Mouse (Mus musculus): Measurements from ENCODE around the gene Rab34. TPM values are rescaled to one million over a fixed set of nuclear protein-coding genes. Genes with fewer than 3 reads are reported as not detected.

The Rab34 gene
- polyA plus RNA-seq, 1 experiment from 2014 or later = 53.2 TPM

- DNase-seq (ENCODE audit: low spot score) (no peak), ATAC-seq (ENCODE audit: low FRiP score) (no peak)
- H3K4me2 ChIP-seq (replicated peaks) = no peak overlapping the region
- no peaks in the 10 kb centered on the region for H3K4me1 ChIP-seq (replicated peaks; ENCODE audit: control insufficient read depth, insufficient read depth, low read length)
- no peaks in the 10 kb centered on the region for H3K27me3 ChIP-seq (ENCODE audit: control insufficient read depth, insufficient read depth, low read length)
- no peak overlapping the region for H3K4me3 ChIP-seq (replicated peaks; ENCODE audit: low read length)
- whole genome bisulfite sequencing = 68% methylated on average over 6 of the region's 6 CpGs
- no peaks in the 10 kb centered on the region for H3K9me3 ChIP-seq (ENCODE audit: control insufficient read depth, low read length)
- no peak overlapping the region for H3K27ac ChIP-seq
- H3K36me3 ChIP-seq (replicated peaks; ENCODE audit: control insufficient read depth, insufficient read depth) = peaks cover 57% of the 10 kb centered on the region
- H3K9ac ChIP-seq = no peak overlapping the region
Measured at GRCm38 (mm10) chr11:78204287-78204686, 16.1 kb downstream of the Rab34 start.

GRCm38 (mm10) chr11:78205361-78206206, 17.4 kb downstream of the Rab34 start:
- Histone ChIP-seq H3K4me3 (replicated peaks; ENCODE audit: low read length) (no peak overlapping the region), H3K27me3 (ENCODE audit: control insufficient read depth, insufficient read depth, low read length) (no peaks in the 10 kb centered on the region), H3K36me3 (replicated peaks; ENCODE audit: control insufficient read depth, insufficient read depth) (peaks cover 70% of the 10 kb centered on the region), H3K9ac (no peak overlapping the region), H3K27ac (peak overlapping the region; percentile 32; the same call in 1 of the 2 replicates), H3K4me2 (replicated peaks) (no peak overlapping the region), H3K4me1 (replicated peaks; ENCODE audit: control insufficient read depth, insufficient read depth, low read length) (no peaks in the 10 kb centered on the region), H3K9me3 (ENCODE audit: control insufficient read depth, low read length) (no peaks in the 10 kb centered on the region)
- DNase-seq (ENCODE audit: low spot score) (no peak), ATAC-seq (ENCODE audit: low FRiP score) (no peak; the same call in 1 of the 2 replicates)
- WGBS = 50% methylated on average over 13 of the region's 13 CpGs

- Histone ChIP-seq H3K27me3 (ENCODE audit: control insufficient read depth, insufficient read depth, low read length) (no peaks in the 10 kb centered on the region), H3K27ac (no peak overlapping the region), H3K9ac (no peak overlapping the region), H3K9me3 (ENCODE audit: control insufficient read depth, low read length) (no peaks in the 10 kb centered on the region), H3K4me2 (replicated peaks) (no peak overlapping the region), H3K4me3 (replicated peaks; ENCODE audit: low read length) (no peak overlapping the region), H3K36me3 (replicated peaks; ENCODE audit: control insufficient read depth, insufficient read depth) (peaks cover 86% of the 10 kb centered on the region), H3K4me1 (replicated peaks; ENCODE audit: control insufficient read depth, insufficient read depth, low read length) (no peaks in the 10 kb centered on the region)
- 78% methylated on average over 7 of the region's 7 CpGs for WGBS
- DNase-seq (ENCODE audit: low spot score) (no peak), ATAC-seq (ENCODE audit: low FRiP score) (no peak)
Measured at GRCm38 (mm10) chr11:78207190-78207589, 19.0 kb downstream of the Rab34 start.

GRCm38 (mm10) chr11:78209886-78210285, 21.7 kb downstream of the Rab34 start:
- H3K27me3 ChIP-seq (ENCODE audit: control insufficient read depth, insufficient read depth, low read length) = no peaks in the 10 kb centered on the region
- no peak overlapping the region for H3K27ac ChIP-seq
- H3K9ac ChIP-seq = no peak overlapping the region
- H3K36me3 ChIP-seq (replicated peaks; ENCODE audit: control insufficient read depth, insufficient read depth) = peaks cover 100% of the 10 kb centered on the region
- H3K9me3 ChIP-seq (ENCODE audit: control insufficient read depth, low read length) = no peaks in the 10 kb centered on the region
- no peak overlapping the region for H3K4me2 ChIP-seq (replicated peaks)
- DNase-seq (ENCODE audit: low spot score) (no peak), ATAC-seq (ENCODE audit: low FRiP score) (no peak)
- no peaks in the 10 kb centered on the region for H3K4me1 ChIP-seq (replicated peaks; ENCODE audit: control insufficient read depth, insufficient read depth, low read length)
- H3K4me3 ChIP-seq (replicated peaks; ENCODE audit: low read length) = no peak overlapping the region
- WGBS = 95% methylated on average over 6 of the region's 6 CpGs

- peaks cover 100% of the 10 kb centered on the region for H3K36me3 ChIP-seq (replicated peaks; ENCODE audit: control insufficient read depth, insufficient read depth)
- no peak overlapping the region for H3K4me2 ChIP-seq (replicated peaks)
- DNase-seq (ENCODE audit: low spot score) (no peak), ATAC-seq (ENCODE audit: low FRiP score) (no peak)
- WGBS = 72% methylated on average over 7 of the region's 7 CpGs
- H3K9ac ChIP-seq = no peak overlapping the region
- H3K27me3 ChIP-seq (ENCODE audit: control insufficient read depth, insufficient read depth, low read length) = no peaks in the 10 kb centered on the region
- H3K9me3 ChIP-seq (ENCODE audit: control insufficient read depth, low read length) = no peaks in the 10 kb centered on the region
- no peaks in the 10 kb centered on the region for H3K4me1 ChIP-seq (replicated peaks; ENCODE audit: control insufficient read depth, insufficient read depth, low read length)
- no peak overlapping the region for H3K4me3 ChIP-seq (replicated peaks; ENCODE audit: low read length)
- H3K27ac ChIP-seq = no peak overlapping the region
Measured at GRCm38 (mm10) chr11:78210615-78211014, 22.4 kb downstream of the Rab34 start.

GRCm38 (mm10) chr11:78211513-78211912, 23.3 kb downstream of the Rab34 start:
- H3K36me3 ChIP-seq (replicated peaks; ENCODE audit: control insufficient read depth, insufficient read depth) = peaks cover 100% of the 10 kb centered on the region
- no peak overlapping the region for H3K4me2 ChIP-seq (replicated peaks)
- no peaks in the 10 kb centered on the region for H3K4me1 ChIP-seq (replicated peaks; ENCODE audit: control insufficient read depth, insufficient read depth, low read length)
- no peak overlapping the region for H3K27ac ChIP-seq
- no peaks in the 10 kb centered on the region for H3K27me3 ChIP-seq (ENCODE audit: control insufficient read depth, insufficient read depth, low read length)
- H3K4me3 ChIP-seq (replicated peaks; ENCODE audit: low read length) = no peak overlapping the region
- 91% methylated on average over 5 of the region's 5 CpGs for WGBS
- H3K9me3 ChIP-seq (ENCODE audit: control insufficient read depth, low read length) = no peaks in the 10 kb centered on the region
- ATAC-seq (ENCODE audit: low FRiP score) (no peak), DNase-seq (ENCODE audit: low spot score) (no peak)
- H3K9ac ChIP-seq = no peak overlapping the region

- ATAC-seq (ENCODE audit: low FRiP score) (no peak), DNase-seq (ENCODE audit: low spot score) (no peak)
- no peaks in the 10 kb centered on the region for H3K4me1 ChIP-seq (replicated peaks; ENCODE audit: control insufficient read depth, insufficient read depth, low read length)
- H3K36me3 ChIP-seq (replicated peaks; ENCODE audit: control insufficient read depth, insufficient read depth) = peaks cover 100% of the 10 kb centered on the region
- H3K9ac ChIP-seq = no peak overlapping the region
- H3K27me3 ChIP-seq (ENCODE audit: control insufficient read depth, insufficient read depth, low read length) = no peaks in the 10 kb centered on the region
- H3K9me3 ChIP-seq (ENCODE audit: control insufficient read depth, low read length) = no peaks in the 10 kb centered on the region
- H3K4me2 ChIP-seq (replicated peaks) = no peak overlapping the region
- no peak overlapping the region for H3K27ac ChIP-seq
- 93% methylated on average over 14 of the region's 14 CpGs for WGBS
- H3K4me3 ChIP-seq (replicated peaks; ENCODE audit: low read length) = no peak overlapping the region
Measured at GRCm38 (mm10) chr11:78213086-78213817, 25.0 kb downstream of the Rab34 start.

- Histone ChIP-seq H3K36me3 (replicated peaks; ENCODE audit: control insufficient read depth, insufficient read depth) (peaks cover 100% of the 10 kb centered on the region), H3K9ac (no peak overlapping the region), H3K9me3 (ENCODE audit: control insufficient read depth, low read length) (no peaks in the 10 kb centered on the region), H3K27ac (no peak overlapping the region), H3K4me3 (replicated peaks; ENCODE audit: low read length) (no peak overlapping the region), H3K4me1 (replicated peaks; ENCODE audit: control insufficient read depth, insufficient read depth, low read length) (no peaks in the 10 kb centered on the region), H3K4me2 (replicated peaks) (no peak overlapping the region), H3K27me3 (ENCODE audit: control insufficient read depth, insufficient read depth, low read length) (no peaks in the 10 kb centered on the region)
- DNase-seq (ENCODE audit: low spot score) (no peak), ATAC-seq (ENCODE audit: low FRiP score) (peak; percentile 24; the same call in 1 of the 2 replicates)
- WGBS = 85% methylated on average over 11 of the region's 11 CpGs
Measured at GRCm38 (mm10) chr11:78215709-78216317, 27.6 kb downstream of the Rab34 start.

GRCm38 (mm10) chr11:78223586-78223985, 35.4 kb downstream of the Rab34 start:
- 92% methylated on average over 4 of the region's 4 CpGs for WGBS
- H3K9me3 ChIP-seq (ENCODE audit: control insufficient read depth, low read length) = no peaks in the 10 kb centered on the region
- no peaks in the 10 kb centered on the region for H3K4me1 ChIP-seq (replicated peaks; ENCODE audit: control insufficient read depth, insufficient read depth, low read length)

More at GRCm38 (mm10) chr11:78223586-78223985, 35.4 kb downstream of the Rab34 start:
- Histone ChIP-seq H3K4me2 (replicated peaks) (no peak overlapping the region), H3K4me3 (replicated peaks; ENCODE audit: low read length) (no peak overlapping the region), H3K27me3 (ENCODE audit: control insufficient read depth, insufficient read depth, low read length) (no peaks in the 10 kb centered on the region), H3K27ac (no peak overlapping the region), H3K9ac (no peak overlapping the region), H3K36me3 (replicated peaks; ENCODE audit: control insufficient read depth, insufficient read depth) (peaks cover 98% of the 10 kb centered on the region)
- DNase-seq (ENCODE audit: low spot score) (no peak), ATAC-seq (ENCODE audit: low FRiP score) (no peak)
